Mouse (Mus musculus): Measurements from ENCODE around the gene Cfap45.

The Cfap45 gene

GRCm38 (mm10) chr1:172496030-172496429, 24.6 kb upstream of the Cfap45 start:
- DNase-seq (ENCODE audit: low read depth) = no peak

- DNase-seq (ENCODE audit: low read depth) = no peak
Observed at GRCm38 (mm10) chr1:172497428-172497827, 23.2 kb upstream of the Cfap45 start.

- DNase-seq (ENCODE audit: low read depth) = peak; percentile 89
Observed at GRCm38 (mm10) chr1:172499765-172500441, 20.7 kb upstream of the Cfap45 start, which contains the start of gene Tagln2. Gene Tagln2, plus strand, starts transcription at chr1:172500047.

GRCm38 (mm10) chr1:172500451-172501370, 19.9 kb upstream of the Cfap45 start:
- peak; percentile 88 for DNase-seq (ENCODE audit: low read depth)

- DNase-seq (ENCODE audit: low read depth) = peak; percentile 84
Observed at GRCm38 (mm10) chr1:172501371-172502144, 19.0 kb upstream of the Cfap45 start.

GRCm38 (mm10) chr1:172502145-172503110, 18.2 kb upstream of the Cfap45 start:
- DNase-seq (ENCODE audit: low read depth) = peak; percentile 47

GRCm38 (mm10) chr1:172503111-172503997, 17.2 kb upstream of the Cfap45 start:
- DNase-seq (ENCODE audit: low read depth) = peak; percentile 83

- no peak for DNase-seq (ENCODE audit: low read depth)
Observed at GRCm38 (mm10) chr1:172504756-172505155, 15.8 kb upstream of the Cfap45 start.

- DNase-seq (ENCODE audit: low read depth) = no peak
Observed at GRCm38 (mm10) chr1:172507001-172507400, 13.6 kb upstream of the Cfap45 start.

GRCm38 (mm10) chr1:172507701-172508100, 12.9 kb upstream of the Cfap45 start:
- no peak for DNase-seq (ENCODE audit: low read depth)

- DNase-seq (ENCODE audit: low read depth) = no peak
Observed at GRCm38 (mm10) chr1:172508172-172508571, 12.4 kb upstream of the Cfap45 start.

- DNase-seq (ENCODE audit: low read depth) = no peak
Observed at GRCm38 (mm10) chr1:172509235-172509634, 11.4 kb upstream of the Cfap45 start.

GRCm38 (mm10) chr1:172509983-172510382, 10.6 kb upstream of the Cfap45 start:
- DNase-seq (ENCODE audit: low read depth) = no peak

- DNase-seq (ENCODE audit: low read depth) = no peak
Observed at GRCm38 (mm10) chr1:172510421-172510972, 10.1 kb upstream of the Cfap45 start.

GRCm38 (mm10) chr1:172512962-172513361, 7.6 kb upstream of the Cfap45 start:
- no peak for DNase-seq (ENCODE audit: low read depth)

GRCm38 (mm10) chr1:172513525-172514212, 6.9 kb upstream of the Cfap45 start:
- DNase-seq (ENCODE audit: low read depth) = no peak

GRCm38 (mm10) chr1:172514213-172514529, 6.4 kb upstream of the Cfap45 start:
- no peak for DNase-seq (ENCODE audit: low read depth)

- DNase-seq (ENCODE audit: low read depth) = peak; percentile 53
Observed at GRCm38 (mm10) chr1:172514551-172515268, 5.9 kb upstream of the Cfap45 start.

GRCm38 (mm10) chr1:172515396-172515795, 5.2 kb upstream of the Cfap45 start:
- DNase-seq (ENCODE audit: low read depth) = peak; percentile 25
